Mouse (Mus musculus) v-Abl transformed pro-B cells (cell line): ENCODE data around the gene Gm17655.

Source experiments
- in situ Hi-C, 2 experiments: fragments of 400-800 bp; cut with MboI; formaldehyde crosslinking; loops; one replicate each; pipeline ENCODE4 v1.15.1; 2025; ENCODE audit not compliant: unreplicated experiment in 2 of 2

Gm17655 gene

GRCm38 (mm10) chr5:110094030-110094846 lies 21.9 kb upstream of the Gm17655 start, which contains the start of gene Gm35315:
Gene Gm35315 (minus strand): TSS chr5:110094420.
- in situ Hi-C loops = no loop called here

- in situ Hi-C loops = no loop called here
These were observed 19.2 kb upstream of the Gm17655 start for GRCm38 (mm10) chr5:110091546-110091945.

- in situ Hi-C loops = no loop called here
These were observed 14.0 kb upstream of the Gm17655 start for GRCm38 (mm10) chr5:110086161-110086866.

GRCm38 (mm10) chr5:110082961-110083360 lies 10.6 kb upstream of the Gm17655 start:
- in situ Hi-C loops = no loop called here

- in situ Hi-C loops = no loop called here
These were observed 14.5 kb downstream of the Gm17655 start for GRCm38 (mm10) chr5:110057637-110058408.

GRCm38 (mm10) chr5:110023694-110024427 lies 48.5 kb downstream of the Gm17655 start:
- in situ Hi-C loops = loop anchor here in 1 of 2 experiments (25.0 kb wide), 1 partner anchor 362 kb away; no protein-coding TSS in a partner anchor

- in situ Hi-C loops = loop anchor here in 1 of 2 experiments (25.0 kb wide), 1 partner anchor 361 kb away; no protein-coding TSS in a partner anchor
These were observed 49.0 kb downstream of the Gm17655 start for GRCm38 (mm10) chr5:110023273-110023672.

- in situ Hi-C loops = loop anchor here in 1 of 2 experiments (25.0 kb wide), 1 partner anchor 353 kb away; no protein-coding TSS in a partner anchor
These were observed 56.5 kb downstream of the Gm17655 start for GRCm38 (mm10) chr5:110015775-110016174.
